Mouse (Mus musculus): Measurements from ENCODE around the gene Zbtb2. TPM values are rescaled to one million over a fixed set of nuclear protein-coding genes. Genes with fewer than 3 reads are reported as not detected.
A peak's percentile ranks its signal among the peaks of the same experiment; 100 is the strongest.

Gene Zbtb2
- polyA plus RNA-seq, 1 experiment from 2014 or later, result 21.3 TPM

- WGBS, result 6% methylated on average over 28 of the region's 28 CpGs
- H3K4me1 ChIP-seq, result peaks cover 9% of the 10 kb centered on the region
- peak overlapping the region; percentile 51 for H3K4me3 ChIP-seq
- H3K27me3 ChIP-seq (ENCODE audit: low read depth, poor library complexity, severe bottlenecking), result no peaks in the 10 kb centered on the region
- DNase-seq (ENCODE audit: low spot score), result peak; percentile 89
- no peaks in the 10 kb centered on the region for H3K9me3 ChIP-seq (replicated peaks)
- H3K27ac ChIP-seq (replicated peaks), result peak overlapping the region; percentile 79
- H3K36me3 ChIP-seq, result no peaks in the 10 kb centered on the region
These were observed 41.3 kb downstream of the Zbtb2 start for GRCm38 (mm10) chr10:4346489-4347135.

GRCm38 (mm10) chr10:4341430-4341829, 46.5 kb downstream of the Zbtb2 start:
- no peaks in the 10 kb centered on the region for H3K27me3 ChIP-seq (ENCODE audit: low read depth, poor library complexity, severe bottlenecking)
- H3K4me3 ChIP-seq, result no peak overlapping the region
- H3K36me3 ChIP-seq, result no peaks in the 10 kb centered on the region
- peak; percentile 32 for DNase-seq (ENCODE audit: low spot score)
- H3K9me3 ChIP-seq (replicated peaks), result no peaks in the 10 kb centered on the region
- no peak overlapping the region for H3K27ac ChIP-seq (replicated peaks)
- WGBS, result 28% methylated on average over 2 of the region's 2 CpGs
- H3K4me1 ChIP-seq, result peaks cover 6% of the 10 kb centered on the region

- Histone ChIP-seq H3K4me1 (peaks cover 12% of the 10 kb centered on the region), H3K36me3 (no peaks in the 10 kb centered on the region), H3K27me3 (ENCODE audit: low read depth, poor library complexity, severe bottlenecking) (no peaks in the 10 kb centered on the region), H3K9me3 (replicated peaks) (no peaks in the 10 kb centered on the region), H3K27ac (replicated peaks) (no peak overlapping the region), H3K4me3 (no peak overlapping the region)
- DNase-seq (ENCODE audit: low spot score), result peak; percentile 28
- WGBS, result 57% methylated on average over 15 of the region's 15 CpGs
These were observed 48.9 kb downstream of the Zbtb2 start for GRCm38 (mm10) chr10:4338863-4339461.

DNA sequence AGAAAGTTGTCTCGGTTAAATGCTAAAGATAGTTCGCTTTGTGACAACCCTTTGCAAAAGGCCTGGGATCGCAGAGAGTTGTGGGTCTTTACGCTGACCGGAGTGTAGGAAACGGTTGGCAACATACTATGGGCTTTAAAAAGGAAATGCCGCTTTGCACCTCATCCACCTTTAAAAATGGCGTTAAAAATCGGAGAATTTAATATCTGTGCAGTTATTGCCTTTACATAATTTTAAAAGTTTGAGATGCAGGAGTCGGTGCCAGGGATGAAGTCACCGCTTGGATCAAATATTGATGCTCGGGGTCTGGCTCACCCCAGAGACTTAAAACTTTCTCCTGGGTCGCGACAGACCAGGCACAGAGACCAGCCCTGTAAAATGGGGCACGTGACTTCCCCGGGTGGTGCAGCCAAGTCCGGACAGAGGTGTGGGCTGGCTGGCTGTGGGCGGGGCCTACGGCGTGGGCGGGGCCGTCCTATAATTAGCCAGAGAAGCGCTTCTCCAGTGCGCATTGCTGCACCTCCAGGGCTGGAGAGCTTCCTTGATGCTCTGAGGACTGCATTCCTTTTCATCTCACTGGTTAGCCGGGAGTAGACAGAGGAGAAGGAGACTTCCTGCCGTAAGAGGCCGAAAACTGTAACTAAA, 53.7 kb downstream of the Zbtb2 start:
- H3K4me3 ChIP-seq, result peak overlapping the region; percentile 47
- no peaks in the 10 kb centered on the region for H3K27me3 ChIP-seq (ENCODE audit: low read depth, poor library complexity, severe bottlenecking)
- 10% methylated on average over 27 of the region's 27 CpGs for WGBS
- no peaks in the 10 kb centered on the region for H3K9me3 ChIP-seq (replicated peaks)
- no peak overlapping the region for H3K27ac ChIP-seq (replicated peaks)
- no peaks in the 10 kb centered on the region for H3K36me3 ChIP-seq
- peaks cover 22% of the 10 kb centered on the region for H3K4me1 ChIP-seq
- peak; percentile 79 for DNase-seq (ENCODE audit: low spot score)

- peak; percentile 51 for DNase-seq (ENCODE audit: low spot score)
- H3K36me3 ChIP-seq, result no peaks in the 10 kb centered on the region
- H3K4me3 ChIP-seq, result peak overlapping the region; percentile 47
- no peaks in the 10 kb centered on the region for H3K27me3 ChIP-seq (ENCODE audit: low read depth, poor library complexity, severe bottlenecking)
- H3K4me1 ChIP-seq, result peaks cover 22% of the 10 kb centered on the region
- 9% methylated on average over 8 of the region's 8 CpGs for WGBS
- H3K27ac ChIP-seq (replicated peaks), result no peak overlapping the region
- H3K9me3 ChIP-seq (replicated peaks), result no peaks in the 10 kb centered on the region
These were observed 54.6 kb downstream of the Zbtb2 start for GRCm38 (mm10) chr10:4333319-4333718.

DNA sequence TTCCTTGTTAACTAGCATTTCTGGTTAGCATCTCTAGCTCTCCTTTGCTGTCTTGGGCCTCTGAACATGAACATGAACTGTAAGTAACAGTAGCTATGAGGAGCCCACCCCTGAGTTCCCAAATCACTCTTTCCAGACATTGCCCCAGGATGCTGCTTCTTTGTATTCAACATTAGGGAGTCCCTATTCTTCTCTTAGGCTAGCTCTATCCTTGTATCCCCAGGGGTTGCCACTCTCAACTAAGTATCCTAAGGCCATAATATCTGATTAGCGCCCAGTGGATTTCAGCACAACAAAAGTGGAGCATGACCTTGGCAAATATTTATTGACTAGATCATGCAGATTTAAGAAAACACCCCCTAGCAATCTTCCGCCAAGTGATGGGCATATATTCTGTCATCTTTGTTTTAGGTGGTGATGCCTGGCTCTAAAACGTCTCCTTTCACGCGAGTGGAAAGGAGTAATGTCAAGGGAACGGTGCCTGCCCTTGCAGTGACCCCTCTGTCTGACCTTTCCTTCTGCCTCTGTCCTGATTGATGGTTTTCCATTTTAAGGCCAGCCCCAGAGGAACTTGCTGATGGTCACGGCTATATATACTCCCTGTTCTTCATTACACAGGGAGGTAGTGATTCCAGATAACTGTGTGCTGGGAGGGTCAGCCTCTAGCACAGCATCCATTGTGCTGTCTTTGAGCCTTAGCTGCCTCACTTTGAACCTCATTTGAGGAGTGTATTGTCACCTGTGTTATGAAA, 55.5 kb downstream of the Zbtb2 start:
- peaks cover 22% of the 10 kb centered on the region for H3K4me1 ChIP-seq
- H3K27ac ChIP-seq (replicated peaks), result no peak overlapping the region
- H3K9me3 ChIP-seq (replicated peaks), result no peaks in the 10 kb centered on the region; the same call in 1 of the 2 replicates
- WGBS, result 64% methylated on average over 7 of the region's 7 CpGs
- H3K27me3 ChIP-seq (ENCODE audit: low read depth, poor library complexity, severe bottlenecking), result no peaks in the 10 kb centered on the region
- H3K36me3 ChIP-seq, result no peaks in the 10 kb centered on the region
- DNase-seq (ENCODE audit: low spot score), result no peak
- H3K4me3 ChIP-seq, result no peak overlapping the region

- 70% methylated on average over 1 of the region's 1 CpGs for WGBS
- Histone ChIP-seq H3K36me3 (no peaks in the 10 kb centered on the region), H3K9me3 (replicated peaks) (no peaks in the 10 kb centered on the region; the same call in 1 of the 2 replicates), H3K4me3 (no peak overlapping the region), H3K27me3 (ENCODE audit: low read depth, poor library complexity, severe bottlenecking) (no peaks in the 10 kb centered on the region), H3K27ac (replicated peaks) (no peak overlapping the region), H3K4me1 (peaks cover 7% of the 10 kb centered on the region)
- DNase-seq (ENCODE audit: low spot score), result no peak
These were observed 60.2 kb downstream of the Zbtb2 start for GRCm38 (mm10) chr10:4327716-4328115.

DNA sequence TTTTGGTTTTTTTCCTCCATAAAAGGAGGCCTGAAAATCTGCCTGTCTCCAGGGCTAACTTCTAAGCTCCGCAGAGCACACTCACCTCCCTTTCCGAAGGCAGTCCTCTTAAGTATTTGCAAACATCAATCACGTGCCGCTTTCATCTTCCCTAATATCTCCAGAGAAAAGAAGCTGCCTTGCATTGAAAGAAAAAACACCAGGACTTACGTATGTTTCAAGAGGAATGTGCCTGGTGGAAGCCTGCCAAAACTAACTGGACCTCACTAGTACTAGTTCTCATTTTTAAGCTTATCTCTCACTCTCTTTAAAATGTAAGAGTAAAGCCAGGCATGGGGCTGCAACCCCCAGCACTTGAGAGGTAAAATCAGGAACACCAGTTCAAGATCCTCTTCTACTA, 62.3 kb downstream of the Zbtb2 start:
- no peaks in the 10 kb centered on the region for H3K27me3 ChIP-seq (ENCODE audit: low read depth, poor library complexity, severe bottlenecking)
- no peak for DNase-seq (ENCODE audit: low spot score)
- no peaks in the 10 kb centered on the region; the same call in 1 of the 2 replicates for H3K9me3 ChIP-seq (replicated peaks)
- no peak overlapping the region for H3K27ac ChIP-seq (replicated peaks)
- H3K4me3 ChIP-seq, result no peak overlapping the region
- H3K36me3 ChIP-seq, result no peaks in the 10 kb centered on the region
- peaks cover 4% of the 10 kb centered on the region for H3K4me1 ChIP-seq
- WGBS, result 82% methylated on average over 5 of the region's 5 CpGs

DNA sequence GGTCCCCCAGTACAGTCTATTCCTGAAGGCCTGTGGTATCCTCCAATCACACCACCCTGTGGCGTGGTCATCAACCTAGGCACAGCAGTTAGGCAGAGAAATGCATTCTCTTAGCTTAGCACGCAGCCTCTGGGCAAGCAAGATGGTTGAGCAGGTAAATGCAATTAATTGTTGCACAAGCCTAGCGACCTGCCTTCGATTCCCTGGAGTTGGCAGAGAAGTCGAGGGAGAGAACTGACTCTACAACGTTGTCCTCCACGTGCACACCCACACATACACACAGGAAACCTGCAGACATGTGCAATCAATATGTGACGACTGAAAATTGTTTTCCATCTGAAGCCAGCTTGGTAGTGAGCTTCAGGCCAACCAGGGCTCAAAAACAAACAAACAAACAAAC, 64.0 kb downstream of the Zbtb2 start:
- Histone ChIP-seq H3K4me3 (no peak overlapping the region), H3K27me3 (ENCODE audit: low read depth, poor library complexity, severe bottlenecking) (no peaks in the 10 kb centered on the region), H3K4me1 (peaks cover 4% of the 10 kb centered on the region), H3K27ac (replicated peaks) (no peak overlapping the region), H3K36me3 (no peaks in the 10 kb centered on the region), H3K9me3 (replicated peaks) (no peaks in the 10 kb centered on the region; the same call in 1 of the 2 replicates)
- DNase-seq (ENCODE audit: low spot score), result no peak
- WGBS, result 90% methylated on average over 8 of the region's 8 CpGs

Other genes with a start within 250 kb of the Zbtb2 start
- gene Akap12, start 121.7 kb downstream of the Zbtb2 start, polyA plus RNA-seq (2016; fragmentation: Nextera tagmentation; extraction: Ambion mirVana), result 30.9 and 40.7 TPM in 2 replicates
- 48.9 and 49.4 TPM in 2 replicates for gene Rmnd1, start 44.3 kb upstream of the Zbtb2 start, polyA plus RNA-seq (2016; fragmentation: Nextera tagmentation; extraction: Ambion mirVana)
- gene Armt1, start 44.4 kb upstream of the Zbtb2 start, polyA plus RNA-seq (2016; fragmentation: Nextera tagmentation; extraction: Ambion mirVana), result 29.0 and 32.0 TPM in 2 replicates
- 0.16 TPM in 1 of 2 replicates, not detected in the other for gene Ccdc170, start 94.4 kb upstream of the Zbtb2 start, polyA plus RNA-seq (2016; fragmentation: Nextera tagmentation; extraction: Ambion mirVana)
- gene Esr1, start 223.5 kb upstream of the Zbtb2 start, polyA plus RNA-seq (2016; fragmentation: Nextera tagmentation; extraction: Ambion mirVana), result 0.14 TPM in 1 of 2 replicates, not detected in the other

Data from midbrain, embryonic 10.5 days (tissue).